Mouse (Mus musculus) kidney, embryonic 16.5 days (tissue): ENCODE measurements at regions not wholly inside any gene's neighbourhood (a gene's known extent, or its start where the extent isn't known, plus 50 kb on each side); places are given as distances from the start of the nearest gene placed in this dataset.

ENCODE experiments used
- ATAC-seq: fragments of 200-750 bp; cut with Nextera tagmentation; 2 replicates; pipeline ENCODE4 v1.8.0; 2017; ENCODE audit warnings: moderate TSS enrichment; ENCODE audit not compliant: low FRiP score, low TSS enrichment
- H3K27ac ChIP-seq: fragments of 300-500 bp; sonication (generic); 2 replicates; pipeline ENCODE4 v1.5.1; 2014; ENCODE audit warnings: low read length
- H3K27me3 ChIP-seq: fragments of 300-500 bp; sonication (generic); 2 replicates; pipeline ENCODE4 v1.6.1; 2014; ENCODE audit warnings: low read length, control low read depth, mixed read lengths; ENCODE audit not compliant: insufficient read depth
- H3K36me3 ChIP-seq: fragments of 300-500 bp; sonication (generic); 2 replicates; pipeline ENCODE4 v1.6.1; 2014; ENCODE audit warnings: low read length, control low read depth, mixed read lengths; ENCODE audit not compliant: insufficient read depth
- H3K4me1 ChIP-seq: fragments of 300-500 bp; sonication (generic); 2 replicates; pipeline ENCODE4 v1.6.1; 2014; ENCODE audit warnings: low read length, control low read depth, mixed read lengths; ENCODE audit not compliant: insufficient read depth
- H3K4me2 ChIP-seq: fragments of 300-500 bp; sonication (generic); replicated peaks from 2 replicates; pipeline ENCODE4 v1.6.1; 2014; ENCODE audit warnings: low read depth, low read length
- H3K4me3 ChIP-seq: fragments of 300-500 bp; sonication (generic); 2 replicates; pipeline ENCODE4 v1.5.1; 2014; ENCODE audit warnings: mild to moderate bottlenecking, low read length
- H3K9ac ChIP-seq: fragments of 300-500 bp; sonication (generic); replicated peaks from 2 replicates; pipeline ENCODE4 v1.6.1; 2014; ENCODE audit warnings: low read length
- H3K9me3 ChIP-seq: fragments of 300-500 bp; sonication (generic); 2 replicates; pipeline ENCODE4 v1.6.1; 2016; ENCODE audit warnings: low read length, control low read depth
- WGBS: fragments of 180-500 bp; shearing (Covaris S2); extraction: QIAGEN DNeasy Blood & Tissue Kit; methylation state at CpG from one replicate; pipeline ENCODE4 v1.1.7; 2014; 5-methylcytosine and 5-hydroxymethylcytosine counted together

GRCm38 (mm10) chr8:116343534-116343933, 161.2 kb upstream of the Dynlrb2 start:
- WGBS, result 66% methylated on average over 5 of the region's 5 CpGs
- Histone ChIP-seq H3K4me1 (no peaks in the 10 kb centered on the region), H3K9ac (no peak overlapping the region), H3K9me3 (no peaks in the 10 kb centered on the region), H3K4me3 (no peak overlapping the region), H3K27me3 (no peaks in the 10 kb centered on the region), H3K27ac (no peak overlapping the region), H3K4me2 (no peak overlapping the region), H3K36me3 (no peaks in the 10 kb centered on the region)
- ATAC-seq, result no peak

GRCm38 (mm10) chr8:116334772-116335171, 170.0 kb upstream of the Dynlrb2 start:
- 79% methylated on average over 3 of the region's 3 CpGs for WGBS
- Histone ChIP-seq H3K27ac (no peak overlapping the region), H3K9me3 (no peaks in the 10 kb centered on the region), H3K9ac (no peak overlapping the region), H3K36me3 (no peaks in the 10 kb centered on the region), H3K4me2 (no peak overlapping the region), H3K27me3 (no peaks in the 10 kb centered on the region), H3K4me1 (no peaks in the 10 kb centered on the region), H3K4me3 (no peak overlapping the region)
- ATAC-seq, result no peak

- Histone ChIP-seq H3K9me3 (no peaks in the 10 kb centered on the region), H3K9ac (no peak overlapping the region), H3K27ac (no peak overlapping the region), H3K4me1 (no peaks in the 10 kb centered on the region), H3K4me3 (no peak overlapping the region), H3K4me2 (no peak overlapping the region), H3K36me3 (no peaks in the 10 kb centered on the region), H3K27me3 (no peaks in the 10 kb centered on the region)
- 67% methylated on average over 3 of the region's 3 CpGs for WGBS
- ATAC-seq, result no peak
Observed at GRCm38 (mm10) chr8:116334101-116334500, 170.7 kb upstream of the Dynlrb2 start.

- Histone ChIP-seq H3K36me3 (no peaks in the 10 kb centered on the region), H3K4me1 (peaks cover 8% of the 10 kb centered on the region), H3K4me3 (no peak overlapping the region), H3K9ac (no peak overlapping the region), H3K27me3 (no peaks in the 10 kb centered on the region), H3K27ac (0 out of 2 replicates have a peak overlapping the region, but pooled peaks have one; percentile 43), H3K4me2 (no peak overlapping the region), H3K9me3 (no peaks in the 10 kb centered on the region)
- WGBS, result 35% methylated on average over 13 of the region's 13 CpGs
- ATAC-seq, result peak; percentile 80
Observed at GRCm38 (mm10) chr8:116320014-116320680, 184.6 kb upstream of the Dynlrb2 start.

- H3K36me3 ChIP-seq, result no peaks in the 10 kb centered on the region
- no peaks in the 10 kb centered on the region; the same call in 1 of the 2 replicates for H3K4me1 ChIP-seq
- H3K9ac ChIP-seq, result no peak overlapping the region
- H3K4me3 ChIP-seq, result no peak overlapping the region
- H3K27me3 ChIP-seq, result no peaks in the 10 kb centered on the region
- no peak overlapping the region for H3K4me2 ChIP-seq
- no peak for ATAC-seq
- 55% methylated on average over 5 of the region's 5 CpGs for WGBS
- no peaks in the 10 kb centered on the region for H3K9me3 ChIP-seq
- H3K27ac ChIP-seq, result no peak overlapping the region
Observed at GRCm38 (mm10) chr8:116315410-116315809, 189.4 kb upstream of the Dynlrb2 start.

- Histone ChIP-seq H3K4me2 (no peak overlapping the region), H3K27me3 (no peaks in the 10 kb centered on the region), H3K36me3 (no peaks in the 10 kb centered on the region), H3K4me1 (no peaks in the 10 kb centered on the region), H3K4me3 (no peak overlapping the region), H3K27ac (no peak overlapping the region), H3K9ac (no peak overlapping the region), H3K9me3 (no peaks in the 10 kb centered on the region)
- ATAC-seq, result no peak
- WGBS, result 85% methylated on average over 12 of the region's 12 CpGs
Observed at GRCm38 (mm10) chr8:116314429-116315092, 190.2 kb upstream of the Dynlrb2 start.

- Histone ChIP-seq H3K36me3 (no peaks in the 10 kb centered on the region), H3K9me3 (no peaks in the 10 kb centered on the region), H3K4me3 (no peak overlapping the region), H3K27ac (no peak overlapping the region), H3K4me2 (no peak overlapping the region), H3K4me1 (no peaks in the 10 kb centered on the region), H3K27me3 (no peaks in the 10 kb centered on the region), H3K9ac (no peak overlapping the region)
- WGBS, result 95% methylated on average over 7 of the region's 7 CpGs
- no peak for ATAC-seq
Observed at GRCm38 (mm10) chr8:116298891-116299290, 205.9 kb upstream of the Dynlrb2 start.

GRCm38 (mm10) chr8:116290671-116291245, 214.0 kb upstream of the Dynlrb2 start:
- H3K4me3 ChIP-seq, result no peak overlapping the region
- H3K4me2 ChIP-seq, result no peak overlapping the region
- ATAC-seq, result peak; percentile 84
- no peaks in the 10 kb centered on the region for H3K36me3 ChIP-seq
- 0 out of 2 replicates have a peak, but pooled peaks cover 5% of the 10 kb centered on the region for H3K4me1 ChIP-seq
- 46% methylated on average over 6 of the region's 6 CpGs for WGBS
- H3K9me3 ChIP-seq, result no peaks in the 10 kb centered on the region
- no peak overlapping the region for H3K27ac ChIP-seq
- no peaks in the 10 kb centered on the region for H3K27me3 ChIP-seq
- H3K9ac ChIP-seq, result no peak overlapping the region

GRCm38 (mm10) chr8:116289237-116289636, 215.5 kb upstream of the Dynlrb2 start:
- no peak; the same call in 1 of the 2 replicates for ATAC-seq
- Histone ChIP-seq H3K4me3 (no peak overlapping the region), H3K36me3 (no peaks in the 10 kb centered on the region), H3K27ac (no peak overlapping the region), H3K9ac (no peak overlapping the region), H3K4me2 (no peak overlapping the region), H3K4me1 (0 out of 2 replicates have a peak, but pooled peaks cover 5% of the 10 kb centered on the region), H3K9me3 (no peaks in the 10 kb centered on the region), H3K27me3 (no peaks in the 10 kb centered on the region)
- 51% methylated on average over 2 of the region's 2 CpGs for WGBS

GRCm38 (mm10) chr8:116283990-116284389, 220.8 kb upstream of the Dynlrb2 start:
- Histone ChIP-seq H3K4me2 (no peak overlapping the region), H3K9ac (no peak overlapping the region), H3K27me3 (no peaks in the 10 kb centered on the region), H3K4me3 (no peak overlapping the region), H3K27ac (no peak overlapping the region), H3K4me1 (no peaks in the 10 kb centered on the region), H3K9me3 (no peaks in the 10 kb centered on the region), H3K36me3 (no peaks in the 10 kb centered on the region)
- 18% methylated on average over 2 of the region's 3 CpGs for WGBS
- no peak for ATAC-seq
